In genomic region chr2:18265736-18266135, GRCm38 (mm10) we compare ENCODE assay signal across 16 mouse cellular contexts.
"Had no signal": no experiment of that assay in that cellular context is flagged by ENCODE, and none has a peak within 500 bp of the region (broad histone marks: within the 10 kb centered on the region; RNA-seq: fewer than 3 reads in every experiment).

No protein-coding gene starts in this region.

- DNase-seq: lung, postnatal 14 days; lung, postnatal 36 days; right cerebral cortex, postnatal 14 days; thymus, adult 2 months; thymus, postnatal 25 days; thymus, postnatal 4 days had no signal

- H3K9me3 ChIP-seq: lung, embryonic 15.5 days; megakaryocyte, embryonic 14.5 days; midbrain, embryonic 15.5 days; neural tube, embryonic 12.5 days; stomach, embryonic 15.5 days had no signal

- H3K9ac ChIP-seq: lung, embryonic 15.5 days; midbrain, embryonic 13.5 days; midbrain, embryonic 15.5 days; neural tube, embryonic 12.5 days; stomach, embryonic 15.5 days had no signal

- H3K4me1 ChIP-seq: lung, embryonic 15.5 days; midbrain, embryonic 13.5 days; midbrain, embryonic 15.5 days; neural tube, embryonic 12.5 days; stomach, embryonic 15.5 days had no signal

- H3K36me3 ChIP-seq: lung, embryonic 15.5 days; midbrain, embryonic 13.5 days; midbrain, embryonic 15.5 days; neural tube, embryonic 12.5 days; stomach, embryonic 15.5 days had no signal

- H3K27me3 ChIP-seq: lung, embryonic 15.5 days; megakaryocyte, embryonic 14.5 days; midbrain, embryonic 13.5 days; midbrain, embryonic 15.5 days; neural tube, embryonic 12.5 days; stomach, embryonic 15.5 days had no signal

- H3K4me3 ChIP-seq: lung, embryonic 15.5 days; megakaryocyte, embryonic 14.5 days; midbrain, embryonic 13.5 days; midbrain, embryonic 15.5 days; neural tube, embryonic 12.5 days; stomach, embryonic 15.5 days had no signal

- H3K4me2 ChIP-seq: lung, embryonic 15.5 days; midbrain, embryonic 11.5 days; midbrain, embryonic 13.5 days; midbrain, embryonic 15.5 days; neural tube, embryonic 12.5 days; stomach, embryonic 15.5 days had no signal

- ATAC-seq: lung, postnatal 0 days; midbrain, embryonic 13.5 days; midbrain, embryonic 15.5 days had no signal

- H3K27ac ChIP-seq: lung, embryonic 15.5 days; macrophage; midbrain, embryonic 13.5 days; midbrain, embryonic 15.5 days; neural tube, embryonic 12.5 days; stomach, embryonic 15.5 days; stomach, postnatal 0 days had no signal
